Mouse (Mus musculus) left cerebral cortex, adult 9 months (tissue): ENCODE results near the gene Abcf2.

ENCODE experiments used
- DNase-seq, 2 experiments: peaks; one replicate each; pipeline ENCODE4 v3.0.0; 2022; ENCODE audit warnings: low spot score in 2 of 2

Gene Abcf2

DNA sequence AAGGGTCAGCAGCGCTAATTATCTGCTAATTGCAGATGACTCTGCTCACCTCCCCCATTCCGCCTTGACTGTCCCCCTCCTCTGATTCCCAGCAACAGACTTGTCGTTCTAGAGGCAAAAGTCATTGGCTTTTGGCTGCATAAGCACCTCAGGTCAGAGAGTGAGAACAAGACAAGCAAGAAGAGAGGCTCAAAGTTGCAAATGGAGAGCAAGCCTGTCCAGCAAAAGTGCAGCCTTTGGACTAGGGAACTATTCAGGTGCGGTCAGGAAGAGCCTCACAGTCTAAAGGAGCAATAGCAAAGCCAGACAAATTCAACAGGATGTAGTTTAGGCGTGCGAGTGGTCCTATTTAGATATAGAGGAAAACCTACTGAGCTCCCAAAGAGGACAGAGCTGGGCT is 49.5 kb downstream of the Abcf2 start:
- DNase-seq, result no peak

DNA sequence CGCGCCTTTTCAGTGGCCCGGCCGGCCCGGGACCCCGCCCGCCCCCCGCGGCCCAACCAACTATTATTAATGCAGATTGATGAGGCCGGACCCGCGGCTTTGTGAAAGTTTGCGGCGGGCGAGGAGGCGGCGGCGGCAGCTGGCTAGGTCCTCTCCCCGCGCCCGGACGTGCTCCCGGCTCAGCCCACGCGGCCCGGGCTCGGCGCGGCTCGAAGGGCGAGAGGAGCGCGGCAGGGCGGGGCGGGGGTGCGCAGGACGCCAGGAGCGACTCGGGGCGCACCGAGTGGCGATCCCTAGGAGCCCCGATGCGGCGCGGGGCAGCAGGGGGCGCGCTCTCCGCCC is 50.4 kb downstream of the Abcf2 start, which contains the start of gene Gbx1:
Gene Gbx1 (minus strand): TSS at position 314 of the 342 bp plus-strand sequence.
- no peak for DNase-seq

DNA sequence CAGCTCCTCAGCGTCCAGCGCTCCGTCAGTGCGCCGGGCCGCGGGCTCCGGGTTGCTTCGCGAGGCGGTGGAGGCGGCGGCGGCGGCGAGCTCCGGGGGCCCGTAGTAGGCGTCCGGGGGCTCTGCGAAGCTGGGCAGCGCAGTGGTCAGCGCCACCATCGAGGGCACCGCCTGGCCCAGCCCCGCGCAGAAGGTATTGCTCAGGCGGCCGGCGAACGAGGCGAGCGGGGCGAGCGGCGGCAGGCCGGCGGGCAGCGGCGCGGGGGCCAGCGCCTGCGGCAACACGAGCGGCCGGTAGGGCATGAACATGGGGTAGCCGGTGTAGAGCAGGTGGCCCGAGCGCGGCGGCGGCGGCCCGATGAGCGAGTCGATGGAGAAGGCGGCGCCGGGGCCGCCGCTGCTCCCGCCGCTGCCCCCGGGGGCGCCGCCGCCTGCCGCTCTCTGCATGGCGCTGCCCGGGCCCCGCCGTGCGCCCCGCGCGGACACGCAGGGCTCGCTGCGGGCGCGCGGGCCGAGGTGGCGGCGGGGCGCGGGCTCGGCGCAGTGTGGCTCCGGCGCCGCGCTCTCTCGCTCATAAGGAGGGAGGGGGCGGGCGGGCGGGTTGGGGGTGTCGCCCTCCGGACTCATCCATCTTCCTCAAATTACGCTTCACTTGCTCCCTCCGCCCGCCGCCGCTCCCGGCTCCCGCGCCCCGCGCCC is 50.9 kb downstream of the Abcf2 start:
- DNase-seq, result no peak

DNA sequence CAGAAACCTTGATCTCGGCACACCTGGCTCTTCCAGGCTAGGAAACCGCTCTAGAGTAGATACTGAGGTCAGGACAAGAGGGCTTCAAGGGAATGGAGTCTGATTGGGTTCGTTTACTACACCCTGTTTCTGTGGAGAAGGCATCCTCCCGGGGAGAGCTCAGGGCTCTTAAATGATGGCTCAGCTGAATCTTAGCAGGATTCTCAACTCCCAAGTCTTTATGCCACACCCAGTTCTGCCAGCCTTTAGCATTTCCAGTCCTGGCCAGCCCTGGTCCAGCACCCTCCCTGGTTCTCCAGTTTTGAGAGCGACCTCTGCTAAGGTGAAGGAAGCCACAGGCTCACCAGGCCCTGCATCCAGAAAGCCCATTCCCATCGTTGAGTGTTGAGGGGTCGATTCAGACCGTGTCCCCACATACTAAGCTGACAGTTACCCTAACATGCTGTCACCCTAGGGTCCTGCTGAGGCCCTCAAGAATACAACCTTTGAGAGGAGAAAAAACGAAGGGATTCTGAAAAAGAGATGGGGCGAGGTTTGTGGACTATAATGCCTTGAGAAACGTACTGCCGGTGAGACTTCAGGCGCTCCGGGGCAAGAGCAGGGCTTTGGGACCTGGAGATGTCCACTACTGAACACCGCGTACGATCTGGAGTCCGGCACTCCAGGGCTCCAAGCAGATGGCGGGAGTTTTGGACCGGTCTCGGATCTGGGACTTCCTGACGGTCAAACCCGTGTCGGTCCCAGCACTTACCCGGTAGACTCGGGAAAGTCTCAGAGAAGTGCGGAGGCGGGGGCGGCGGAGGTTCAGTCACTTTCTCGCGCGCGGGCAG is 51.7 kb downstream of the Abcf2 start:
- DNase-seq, result no peak

DNA sequence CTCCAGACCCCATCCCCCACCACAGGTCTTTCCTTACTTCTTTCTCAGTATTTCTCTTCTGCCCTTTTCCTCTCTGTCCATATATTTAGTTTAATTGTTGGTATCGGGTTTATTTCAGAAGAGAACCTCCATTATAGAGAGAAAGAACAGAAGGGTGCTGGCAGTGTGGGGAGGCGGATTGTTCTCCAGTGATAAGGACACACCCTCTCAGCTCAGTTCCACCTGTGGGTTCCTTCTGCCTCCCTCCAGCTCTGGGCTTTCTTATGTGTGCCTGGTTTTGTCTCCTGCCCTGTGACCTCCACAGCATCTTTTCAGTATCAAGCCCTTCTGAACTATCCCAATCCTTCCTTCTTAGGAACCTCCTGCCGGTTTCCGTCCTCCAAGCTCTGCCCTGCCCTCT is 52.7 kb downstream of the Abcf2 start:
- DNase-seq, result no peak

DNA sequence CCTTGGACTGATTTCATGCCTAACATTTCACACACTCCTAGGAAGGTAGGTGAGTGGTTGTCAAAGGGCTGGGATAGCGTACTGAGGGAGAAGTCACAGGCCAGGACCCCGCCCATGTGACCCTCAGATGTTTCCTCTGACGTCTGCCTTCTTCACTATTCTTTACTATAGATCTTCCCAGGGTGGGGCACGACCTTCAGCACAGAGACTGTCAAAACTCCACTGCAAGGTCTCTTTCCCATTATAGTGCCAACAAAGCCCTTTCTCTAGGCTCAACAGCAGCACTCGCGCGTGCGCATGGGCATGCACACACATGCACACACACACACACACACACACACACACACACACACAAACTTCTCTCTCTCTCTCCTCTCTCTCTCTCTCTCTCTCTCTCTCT is 53.5 kb downstream of the Abcf2 start:
- no peak for DNase-seq

DNA sequence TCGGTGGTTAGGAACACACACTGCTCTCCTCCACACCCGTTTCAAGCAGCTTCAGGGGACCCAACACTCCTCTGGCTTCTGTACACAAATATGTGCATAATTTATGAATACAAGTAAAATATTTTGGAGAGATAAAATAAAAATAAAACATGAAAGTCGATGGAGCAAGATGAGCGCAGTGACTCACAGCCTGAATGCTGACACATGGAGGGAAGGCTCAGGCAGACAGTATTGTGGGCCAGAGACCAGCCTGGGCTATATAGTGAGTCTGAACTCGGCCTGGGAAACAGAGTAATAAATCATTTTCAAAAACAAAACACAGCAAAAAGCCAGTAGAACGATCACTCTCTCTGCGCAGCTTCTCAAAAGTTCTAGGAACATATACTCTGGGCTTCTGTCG is 55.9 kb downstream of the Abcf2 start:
- DNase-seq, result no peak
